Mouse (Mus musculus): ENCODE measurements around the gene Nr2c2. TPM values are rescaled to one million over a fixed set of nuclear protein-coding genes. Genes with fewer than 3 reads are reported as not detected.
"Not testable (repeated sequence)": the region's sequence is repeated elsewhere in the genome, so short reads cannot be mapped to it uniquely, and the experiment has no call there.

Gene Nr2c2
- polyA plus RNA-seq, 1 experiment from 2014 or later = 34.5 TPM

- 88% methylated on average over 4 of the region's 4 CpGs for WGBS
These were observed 8.4 kb upstream of the Nr2c2 start for GRCm38 (mm10) chr6:92082756-92083155.

DNA sequence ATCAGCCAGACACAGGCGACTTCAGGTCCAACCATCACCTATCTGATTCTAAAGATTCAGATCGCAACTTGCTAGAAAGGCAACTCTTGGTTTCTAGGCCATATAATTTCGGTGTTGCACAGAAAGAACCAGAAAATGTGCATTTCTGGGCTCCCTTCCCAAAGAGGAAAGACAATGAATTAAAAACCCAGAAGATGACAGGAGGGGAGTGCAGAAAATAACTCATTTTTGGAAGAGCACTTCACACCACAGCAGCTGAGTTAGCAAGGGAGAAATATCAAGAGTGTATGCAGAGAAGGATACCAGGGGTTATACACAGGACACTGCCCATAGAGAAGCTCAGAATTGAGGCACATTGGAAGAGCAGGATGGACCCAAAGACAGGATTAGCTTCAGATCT is 6.3 kb upstream of the Nr2c2 start:
- H3K4me1 ChIP-seq = peaks cover 1% of the 10 kb centered on the region
- H3K9ac ChIP-seq (replicated peaks) = no peak overlapping the region
- H3K36me3 ChIP-seq = no peaks in the 10 kb centered on the region
- H3K27ac ChIP-seq (replicated peaks) = no peak overlapping the region
- no peak overlapping the region for H3K4me2 ChIP-seq
- ATAC-seq (ENCODE audit: low FRiP score) = no peak
- H3K4me3 ChIP-seq (replicated peaks) = no peak overlapping the region
- H3K27me3 ChIP-seq (replicated peaks) = no peaks in the 10 kb centered on the region
- no peaks in the 10 kb centered on the region for H3K9me3 ChIP-seq (replicated peaks)
- 90% methylated on average over 3 of the region's 3 CpGs for WGBS

More at GRCm38 (mm10) chr6:92082756-92083155, 8.4 kb upstream of the Nr2c2 start:
- no peak overlapping the region for H3K27ac ChIP-seq (replicated peaks)
- no peaks in the 10 kb centered on the region for H3K27me3 ChIP-seq (replicated peaks)
- H3K36me3 ChIP-seq = no peaks in the 10 kb centered on the region
- no peaks in the 10 kb centered on the region for H3K9me3 ChIP-seq (replicated peaks)
- H3K4me2 ChIP-seq = no peak overlapping the region
- no peaks in the 10 kb centered on the region for H3K4me1 ChIP-seq
- no peak overlapping the region for H3K9ac ChIP-seq (replicated peaks)
- no peak overlapping the region for H3K4me3 ChIP-seq (replicated peaks)
- ATAC-seq (ENCODE audit: low FRiP score) = no peak

GRCm38 (mm10) chr6:92089141-92089540 is 2.0 kb upstream of the Nr2c2 start:
- not testable (repeated sequence) for H3K27me3 ChIP-seq (replicated peaks); H3K4me3 ChIP-seq (replicated peaks); ATAC-seq (ENCODE audit: low FRiP score); H3K9me3 ChIP-seq (replicated peaks); H3K36me3 ChIP-seq; H3K27ac ChIP-seq (replicated peaks); H3K4me2 ChIP-seq; H3K9ac ChIP-seq (replicated peaks)
- H3K4me1 ChIP-seq = peaks cover 23% of the 10 kb centered on the region
- 91% methylated on average over 7 of the region's 7 CpGs for WGBS

DNA sequence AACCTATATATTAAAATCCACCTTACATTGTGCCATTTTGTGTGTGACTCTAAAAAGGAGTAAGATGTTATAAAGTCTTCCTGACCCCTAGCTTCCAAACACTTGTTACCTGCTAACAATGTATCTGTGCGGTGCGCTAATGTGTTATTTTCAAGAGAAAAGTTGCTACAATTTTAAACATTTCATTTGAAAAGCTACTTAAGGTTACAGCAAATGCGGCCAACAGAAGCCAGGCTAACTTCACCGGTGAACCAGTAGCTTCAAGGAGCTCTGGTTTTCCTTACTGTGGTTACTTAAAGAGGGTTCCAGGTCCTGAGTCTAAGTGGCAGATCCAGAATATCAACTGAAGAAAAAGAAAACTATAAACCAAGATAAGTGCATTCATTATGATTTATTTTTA is 1.2 kb upstream of the Nr2c2 start:
- H3K9me3 ChIP-seq (replicated peaks) = no peaks in the 10 kb centered on the region
- peak overlapping the region; percentile 71 for H3K4me2 ChIP-seq
- H3K36me3 ChIP-seq = no peaks in the 10 kb centered on the region
- H3K27ac ChIP-seq (replicated peaks) = no peak overlapping the region
- H3K4me3 ChIP-seq (replicated peaks) = no peak overlapping the region
- WGBS = 94% methylated on average over 4 of the region's 4 CpGs
- peaks cover 32% of the 10 kb centered on the region for H3K4me1 ChIP-seq
- no peak overlapping the region for H3K9ac ChIP-seq (replicated peaks)
- ATAC-seq (ENCODE audit: low FRiP score) = no peak
- H3K27me3 ChIP-seq (replicated peaks) = no peaks in the 10 kb centered on the region

GRCm38 (mm10) chr6:92090497-92090896 is 693 bp upstream of the Nr2c2 start:
- Histone ChIP-seq H3K4me2 (peak overlapping the region; percentile 71), H3K4me1 (peaks cover 36% of the 10 kb centered on the region), H3K9ac (replicated peaks) (peak overlapping the region; percentile 94), H3K36me3 (no peaks in the 10 kb centered on the region), H3K4me3 (replicated peaks) (peak overlapping the region; percentile 88), H3K27me3 (replicated peaks) (no peaks in the 10 kb centered on the region), H3K9me3 (replicated peaks) (no peaks in the 10 kb centered on the region), H3K27ac (replicated peaks) (peak overlapping the region; percentile 99)
- ATAC-seq (ENCODE audit: low FRiP score) = no peak
- 0% methylated on average over 4 of the region's 4 CpGs for WGBS

- peak overlapping the region; percentile 88 for H3K4me3 ChIP-seq (replicated peaks)
- ATAC-seq (ENCODE audit: low FRiP score) = peak; percentile 97
- no peaks in the 10 kb centered on the region for H3K27me3 ChIP-seq (replicated peaks)
- H3K36me3 ChIP-seq = no peaks in the 10 kb centered on the region
- 0% methylated on average over 46 of the region's 81 CpGs for WGBS
- H3K9me3 ChIP-seq (replicated peaks) = no peaks in the 10 kb centered on the region
- peak overlapping the region; percentile 71 for H3K4me2 ChIP-seq
- H3K4me1 ChIP-seq = peaks cover 36% of the 10 kb centered on the region
- H3K9ac ChIP-seq (replicated peaks) = peak overlapping the region; percentile 94
- peak overlapping the region; percentile 99 for H3K27ac ChIP-seq (replicated peaks)
These were observed 738 bp downstream of the Nr2c2 start for GRCm38 (mm10) chr6:92091767-92092489.

DNA sequence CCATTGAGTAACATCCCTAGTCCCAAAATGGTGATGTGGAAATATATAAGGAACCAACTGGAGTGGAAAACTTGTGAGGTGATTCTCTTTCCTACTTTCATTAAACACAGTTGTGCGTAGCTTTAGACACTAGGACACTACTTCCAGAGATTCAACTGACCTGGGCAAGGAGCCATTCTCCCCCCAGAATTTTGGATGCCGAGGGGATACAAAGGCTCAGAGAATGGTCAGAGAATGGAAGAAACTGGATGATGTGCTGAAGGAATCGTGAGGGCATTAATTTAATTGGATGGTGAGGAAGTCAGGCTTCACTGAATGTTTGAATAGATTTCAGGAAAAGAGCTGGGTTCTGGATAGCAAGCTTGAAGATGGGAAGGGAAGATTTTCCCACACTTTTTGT is 1.5 kb downstream of the Nr2c2 start:
- no peaks in the 10 kb centered on the region for H3K36me3 ChIP-seq
- H3K4me1 ChIP-seq = peaks cover 36% of the 10 kb centered on the region
- peak overlapping the region; percentile 88 for H3K4me3 ChIP-seq (replicated peaks)
- peak overlapping the region; percentile 71 for H3K4me2 ChIP-seq
- no peaks in the 10 kb centered on the region for H3K9me3 ChIP-seq (replicated peaks)
- H3K9ac ChIP-seq (replicated peaks) = peak overlapping the region; percentile 94
- 14% methylated on average over 3 of the region's 3 CpGs for WGBS
- no peaks in the 10 kb centered on the region for H3K27me3 ChIP-seq (replicated peaks)
- H3K27ac ChIP-seq (replicated peaks) = peak overlapping the region; percentile 99
- no peak for ATAC-seq (ENCODE audit: low FRiP score)

GRCm38 (mm10) chr6:92093869-92094268 is 2.7 kb downstream of the Nr2c2 start:
- H3K4me2 ChIP-seq = 0 out of 2 replicates have a peak overlapping the region, but pooled peaks have one; percentile 71
- H3K9me3 ChIP-seq (replicated peaks) = no peaks in the 10 kb centered on the region

GRCm38 (mm10) chr6:92100679-92101360 is 9.6 kb downstream of the Nr2c2 start:
- Histone ChIP-seq H3K9me3 (replicated peaks) (no peaks in the 10 kb centered on the region), H3K4me3 (replicated peaks) (no peak overlapping the region)

More at GRCm38 (mm10) chr6:92093869-92094268, 2.7 kb downstream of the Nr2c2 start:
- WGBS = 92% methylated on average over 2 of the region's 2 CpGs
- no peak for ATAC-seq (ENCODE audit: low FRiP score)
- Histone ChIP-seq H3K4me1 (peaks cover 36% of the 10 kb centered on the region), H3K9ac (replicated peaks) (no peak overlapping the region), H3K4me3 (replicated peaks) (no peak overlapping the region), H3K36me3 (no peaks in the 10 kb centered on the region), H3K27ac (replicated peaks) (no peak overlapping the region), H3K27me3 (replicated peaks) (no peaks in the 10 kb centered on the region)

DNA sequence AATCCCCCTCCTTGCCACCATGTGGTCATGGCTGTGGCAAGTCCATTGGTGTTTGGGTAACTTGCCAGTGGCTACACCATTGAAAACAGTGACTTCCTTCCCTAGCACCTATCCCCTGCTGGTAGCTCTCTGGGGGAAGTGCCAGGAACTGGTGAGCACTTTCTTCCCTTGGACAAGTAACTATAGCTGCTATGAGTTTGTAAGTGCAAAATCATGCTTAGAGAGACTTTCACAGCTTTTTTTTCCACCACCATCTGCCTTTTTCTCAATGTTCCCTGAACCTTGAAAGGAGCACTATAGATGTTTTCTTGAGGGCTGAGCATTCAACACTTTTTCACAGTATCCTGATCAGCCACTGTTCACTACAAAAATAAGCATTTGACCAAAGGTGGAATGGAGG is 33.4 kb downstream of the Nr2c2 start:
- no peak for ATAC-seq (ENCODE audit: low FRiP score)

More at GRCm38 (mm10) chr6:92100679-92101360, 9.6 kb downstream of the Nr2c2 start:
- no peak for ATAC-seq (ENCODE audit: low FRiP score)
- Histone ChIP-seq H3K27ac (replicated peaks) (no peak overlapping the region), H3K4me2 (no peak overlapping the region), H3K27me3 (replicated peaks) (no peaks in the 10 kb centered on the region), H3K9ac (replicated peaks) (no peak overlapping the region), H3K4me1 (no peaks in the 10 kb centered on the region), H3K36me3 (no peaks in the 10 kb centered on the region)
- 72% methylated on average over 2 of the region's 2 CpGs for WGBS

DNA sequence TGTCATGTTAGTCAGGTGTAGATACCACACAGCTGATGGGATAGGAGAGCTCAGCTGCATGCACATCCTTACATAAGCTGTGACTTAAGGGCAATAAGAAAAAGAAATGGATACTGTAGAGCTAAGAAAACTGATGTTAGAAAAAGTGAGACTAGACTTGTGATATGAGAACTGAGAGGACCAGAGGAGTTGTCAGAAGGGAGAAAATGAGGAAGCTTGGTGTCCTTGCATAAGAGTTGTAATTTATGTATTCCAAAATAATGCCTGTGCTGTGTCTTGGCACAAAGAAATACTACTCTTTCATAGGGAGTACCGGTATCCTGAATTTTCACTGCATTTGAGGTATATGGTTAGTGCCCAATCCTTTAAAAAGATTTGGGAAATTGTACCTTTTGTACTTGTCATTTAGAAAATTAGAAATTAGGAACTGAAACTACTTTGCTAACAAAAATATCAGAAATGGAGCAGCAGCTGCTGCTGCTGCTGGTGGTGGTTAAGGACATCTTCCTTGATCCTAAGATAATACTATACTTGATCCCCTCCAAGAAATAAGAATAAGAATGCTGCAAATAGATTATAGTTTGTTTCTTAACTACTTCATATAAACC is 35.8 kb downstream of the Nr2c2 start:
- H3K9ac ChIP-seq (replicated peaks) = no peak overlapping the region
- WGBS = 91% methylated on average over 1 of the region's 1 CpGs
- H3K27me3 ChIP-seq (replicated peaks) = no peaks in the 10 kb centered on the region
- H3K4me1 ChIP-seq = peaks cover 4% of the 10 kb centered on the region; the same call in 1 of the 2 replicates
- H3K4me2 ChIP-seq = no peak overlapping the region
- H3K9me3 ChIP-seq (replicated peaks) = no peaks in the 10 kb centered on the region
- ATAC-seq (ENCODE audit: low FRiP score) = no peak
- no peak overlapping the region for H3K4me3 ChIP-seq (replicated peaks)
- H3K27ac ChIP-seq (replicated peaks) = no peak overlapping the region
- H3K36me3 ChIP-seq = no peaks in the 10 kb centered on the region

More for the DNA sequence above, 33.4 kb downstream of the Nr2c2 start:
- Histone ChIP-seq H3K4me2 (no peak overlapping the region), H3K27ac (replicated peaks) (no peak overlapping the region), H3K4me1 (no peaks in the 10 kb centered on the region), H3K4me3 (replicated peaks) (no peak overlapping the region), H3K9me3 (replicated peaks) (no peaks in the 10 kb centered on the region), H3K27me3 (replicated peaks) (no peaks in the 10 kb centered on the region), H3K9ac (replicated peaks) (no peak overlapping the region), H3K36me3 (no peaks in the 10 kb centered on the region)
